Mouse (Mus musculus): ENCODE data around the gene Pdzd7. TPM values are rescaled to one million over a fixed set of nuclear protein-coding genes. Genes with fewer than 3 reads are reported as not detected.

Pdzd7 gene
- polyA plus RNA-seq, 1 experiment from 2014 or later = not detected

DNA sequence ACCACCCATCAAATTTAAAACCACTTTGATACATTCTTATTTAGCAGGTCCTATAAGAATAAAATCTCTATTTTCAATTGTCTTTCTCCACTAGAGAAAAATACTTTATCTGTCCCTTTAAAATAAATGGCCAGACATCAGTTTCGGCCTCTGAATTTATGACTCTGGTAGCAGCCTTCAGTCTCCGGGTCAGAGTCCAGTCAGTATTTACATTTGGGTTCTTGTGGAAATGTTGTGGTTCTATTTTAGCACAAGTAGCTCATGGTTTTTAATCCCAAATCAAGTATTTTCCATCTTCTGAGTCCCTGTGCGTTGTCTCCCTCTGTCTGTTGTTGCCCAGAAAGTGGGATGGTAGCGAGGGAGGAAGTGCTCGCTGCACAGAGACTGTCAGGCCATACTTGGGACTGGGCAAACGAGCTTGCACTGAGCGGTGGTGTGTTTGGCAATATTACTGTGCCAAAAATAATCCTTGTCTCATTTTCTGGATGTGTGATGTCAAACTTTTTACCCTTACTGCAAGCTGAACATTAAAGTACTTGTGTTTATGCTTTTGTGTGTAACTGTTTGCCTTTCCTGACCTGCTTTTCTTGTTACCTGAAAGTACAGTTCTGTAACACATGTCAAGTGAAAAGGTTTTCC is 62.9 kb downstream of the Pdzd7 start:
- no peaks in the 10 kb centered on the region for H3K79me2 ChIP-seq (ENCODE audit: inconsistent target)
- no peak overlapping the region for H3K27ac ChIP-seq
- no peak overlapping the region for H3K4me3 ChIP-seq (ENCODE audit: inconsistent target)
- H3K36me3 ChIP-seq (ENCODE audit: inconsistent target) = peaks cover 28% of the 10 kb centered on the region
- 68% methylated on average over 7 of the region's 7 CpGs for WGBS (ENCODE audit: missing documents)

DNA sequence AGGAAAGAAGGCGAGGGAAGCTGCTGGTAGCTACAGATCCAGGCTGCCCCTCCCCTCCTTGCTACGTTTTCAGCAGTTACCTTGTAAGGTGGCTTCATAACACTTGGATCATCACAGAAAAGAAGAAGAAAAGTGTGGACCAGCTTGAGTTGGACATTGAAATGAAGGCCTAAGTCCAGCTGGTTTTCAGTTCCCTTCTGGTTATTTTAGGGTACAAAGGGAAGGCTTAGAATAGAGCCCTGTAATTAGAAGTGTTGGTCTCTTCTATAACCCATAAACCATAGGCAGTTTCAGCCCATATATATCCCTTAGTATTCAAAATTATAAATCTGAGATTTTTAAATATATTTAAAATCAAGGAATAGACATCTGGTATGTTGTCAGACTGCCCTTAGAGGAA is 64.7 kb downstream of the Pdzd7 start:
- Histone ChIP-seq H3K27ac (no peak overlapping the region), H3K79me2 (ENCODE audit: inconsistent target) (no peaks in the 10 kb centered on the region), H3K4me3 (ENCODE audit: inconsistent target) (no peak overlapping the region), H3K36me3 (ENCODE audit: inconsistent target) (peaks cover 46% of the 10 kb centered on the region)
- WGBS (ENCODE audit: missing documents) = 74% methylated on average over 2 of the region's 2 CpGs

DNA sequence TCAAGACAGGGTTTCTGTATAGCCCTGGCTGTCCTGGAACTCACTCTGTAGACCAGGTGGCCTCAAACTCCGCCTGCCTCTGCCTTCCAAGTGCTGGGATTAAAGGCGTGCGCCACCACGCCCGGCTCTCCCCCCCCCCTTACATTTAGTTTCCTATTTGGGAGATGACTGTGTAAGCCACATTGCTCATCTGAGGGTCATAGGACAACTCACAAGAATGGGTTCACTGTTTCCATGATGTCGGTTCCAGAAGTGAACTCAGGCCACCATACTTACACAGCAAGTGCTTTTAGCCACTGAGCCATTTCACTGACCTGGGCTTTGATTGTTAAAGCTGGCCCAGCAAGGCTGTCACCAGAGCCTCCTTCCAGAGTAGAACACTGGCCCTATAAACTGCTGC is 68.4 kb downstream of the Pdzd7 start:
- H3K4me3 ChIP-seq (ENCODE audit: inconsistent target) = no peak overlapping the region
- no peaks in the 10 kb centered on the region for H3K79me2 ChIP-seq (ENCODE audit: inconsistent target)
- peaks cover 82% of the 10 kb centered on the region for H3K36me3 ChIP-seq (ENCODE audit: inconsistent target)
- 91% methylated on average over 6 of the region's 6 CpGs for WGBS (ENCODE audit: missing documents)
- H3K27ac ChIP-seq = no peak overlapping the region

Other genes starting within 250 kb of the Pdzd7 start
- gene Slf2, start 114.6 kb downstream of the Pdzd7 start, polyA plus RNA-seq (2018) = 17.7 to 22.1 TPM (median 21.7 TPM) in 3 replicates
- gene Sema4g, start 56.6 kb downstream of the Pdzd7 start, polyA plus RNA-seq (2018) = 0.04 TPM in 1 of 3 replicates, not detected in the others
- 3.0 to 4.7 TPM (median 4.3 TPM) in 3 replicates for gene Twnk, start 40.1 kb downstream of the Pdzd7 start, polyA plus RNA-seq (2018)
- gene Mrpl43, start 39.3 kb downstream of the Pdzd7 start, polyA plus RNA-seq (2018) = 29.1 to 41.9 TPM (median 39.7 TPM) in 3 replicates
- 1.4 to 4.7 TPM (median 2.3 TPM) in 3 replicates for gene Lzts2, start 31.3 kb downstream of the Pdzd7 start, polyA plus RNA-seq (2018)
- gene Sfxn3, start 1.8 kb upstream of the Pdzd7 start, polyA plus RNA-seq (2018) = 27.6 to 39.5 TPM (median 34.8 TPM) in 3 replicates
- gene Kazald1, start 29.5 kb upstream of the Pdzd7 start, polyA plus RNA-seq (2018) = 0.10 to 0.33 TPM in 2 of 3 replicates, not detected in the other
- not detected in 3 replicates for gene Tlx1, start 105.0 kb upstream of the Pdzd7 start, polyA plus RNA-seq (2018)
- gene Lbx1, start 190.1 kb upstream of the Pdzd7 start, polyA plus RNA-seq (2018) = not detected in 3 replicates

All from macrophage (primary cell).